Mouse (Mus musculus): ENCODE measurements around the gene Col2a1. TPM values are rescaled to one million over a fixed set of nuclear protein-coding genes. Genes with fewer than 3 reads are reported as not detected.

Col2a1 gene
- total RNA-seq, 2 experiments from 2014 or later = 3.8 TPM

DNA sequence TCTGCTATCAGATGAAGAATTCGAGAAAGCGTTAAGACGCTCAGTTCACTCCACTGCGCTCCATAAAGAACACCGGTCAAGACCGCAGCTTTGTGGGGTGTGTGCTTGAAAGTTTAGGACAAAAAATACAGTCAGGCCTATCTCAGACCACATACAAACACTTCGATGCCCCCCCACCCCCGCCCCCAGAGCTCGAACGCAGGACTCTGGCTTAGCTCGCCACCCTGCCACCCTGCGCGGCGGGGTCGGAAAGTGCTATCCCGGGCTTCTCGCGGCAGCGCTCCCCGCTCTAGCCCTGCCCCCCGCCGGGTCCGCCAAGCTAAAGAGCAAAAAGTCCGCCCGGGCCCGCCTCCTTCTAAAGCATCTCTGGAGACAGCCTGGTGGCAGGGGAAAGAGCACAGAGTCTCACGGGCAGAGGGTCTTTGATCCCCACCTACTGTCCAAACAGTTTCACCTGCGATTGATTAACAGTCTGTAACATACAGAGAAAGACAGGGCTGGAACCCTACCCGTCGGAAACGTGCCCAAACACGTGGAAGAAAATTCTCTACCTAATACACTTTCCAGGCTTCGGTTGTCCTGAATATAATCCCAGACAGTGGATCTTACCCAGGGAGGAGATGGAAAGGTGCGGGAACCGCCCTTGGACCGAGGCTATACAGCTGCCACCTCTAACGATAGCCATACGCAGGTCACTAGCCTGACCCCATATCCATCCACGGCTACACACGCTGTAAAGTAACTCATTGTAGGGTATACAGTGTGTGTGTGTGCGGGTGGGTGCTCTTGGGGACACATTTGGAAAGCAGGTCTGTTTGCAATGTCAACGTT is 1.3 kb downstream of the Col2a1 start:
- no peak for DNase-seq (ENCODE audit: low spot score in 2 of 2)

DNA sequence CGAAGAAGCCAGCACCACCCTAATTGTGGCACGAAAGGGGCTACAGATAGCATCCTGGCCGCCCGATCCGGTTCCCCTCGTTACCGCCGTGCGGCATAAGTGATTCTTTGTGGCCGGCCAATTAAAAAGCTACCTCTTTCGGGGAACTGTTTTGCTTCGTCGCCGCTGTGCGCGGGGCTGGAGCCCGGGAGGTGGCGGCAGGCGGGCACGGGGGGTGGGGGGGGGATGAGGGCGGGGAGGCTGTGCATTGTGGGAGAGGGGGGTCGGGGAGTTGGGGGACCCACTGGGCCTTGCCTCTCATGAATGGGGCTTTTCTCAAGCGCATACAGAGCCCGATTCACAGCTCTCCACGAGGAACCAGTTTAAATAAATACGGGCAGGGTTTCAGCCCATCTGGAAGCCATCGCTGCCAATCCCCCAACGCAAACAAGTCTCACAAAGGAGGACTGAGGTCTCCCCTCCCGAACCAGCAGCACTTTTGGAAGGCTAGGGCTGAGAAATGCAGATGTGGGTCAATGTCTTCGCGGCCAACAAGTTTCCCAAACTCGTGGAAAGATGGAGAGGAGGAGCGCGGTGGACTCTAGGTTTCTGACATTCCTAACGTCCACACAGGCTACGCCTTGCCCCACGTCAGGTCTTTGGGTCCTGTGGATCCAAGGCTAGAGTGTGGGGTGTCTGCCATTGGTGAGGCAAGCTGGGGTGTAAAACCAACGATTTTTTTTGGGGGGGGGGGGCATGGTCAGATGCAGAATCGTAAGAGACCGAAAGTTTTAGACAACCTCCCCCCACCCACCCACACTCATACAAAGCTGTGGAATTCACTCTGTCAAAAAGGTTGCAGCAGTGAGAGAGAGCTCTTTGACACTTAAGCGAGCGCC is 2.1 kb downstream of the Col2a1 start:
- no peak for DNase-seq (ENCODE audit: low spot score in 2 of 2)

DNA sequence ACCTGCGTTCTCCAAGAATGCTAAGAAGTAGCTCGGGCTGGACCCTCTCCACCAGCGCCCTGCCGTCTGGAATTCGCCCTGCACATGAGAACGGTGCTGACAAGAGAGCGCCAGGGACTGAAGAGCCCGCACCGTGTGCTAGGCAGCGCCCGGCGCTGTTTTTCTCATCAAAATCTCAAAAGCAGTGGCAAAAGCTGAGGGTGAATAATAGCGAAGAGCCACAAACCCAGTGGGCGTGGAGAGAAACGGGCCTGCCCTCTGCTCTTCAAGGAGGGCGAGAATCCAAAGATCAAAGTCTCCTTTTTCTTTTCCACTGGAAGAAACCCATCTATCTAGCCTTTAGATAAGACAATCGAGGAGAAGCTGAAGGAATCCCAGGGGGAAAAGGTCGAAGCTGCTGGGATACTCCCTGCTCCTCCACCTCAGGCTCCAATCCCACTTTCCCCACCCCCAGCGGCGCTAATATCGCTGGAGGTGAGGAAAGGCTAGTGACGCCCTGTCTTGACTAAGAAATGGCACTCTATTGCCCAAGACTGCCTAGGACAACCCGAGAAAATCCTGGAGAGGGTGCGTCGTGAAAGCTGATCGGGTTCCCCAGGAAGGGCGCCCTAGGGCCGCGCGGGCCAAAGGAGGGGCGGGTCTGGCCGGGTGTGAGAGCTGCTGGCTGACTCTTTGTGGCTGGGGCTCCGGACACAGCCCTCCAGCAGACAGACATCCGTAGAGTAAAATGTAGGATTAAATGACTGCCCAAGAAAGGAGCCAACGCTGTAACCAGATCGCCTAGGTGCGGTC is 3.0 kb downstream of the Col2a1 start:
- DNase-seq (ENCODE audit: low spot score in 2 of 2) = no peak

DNA sequence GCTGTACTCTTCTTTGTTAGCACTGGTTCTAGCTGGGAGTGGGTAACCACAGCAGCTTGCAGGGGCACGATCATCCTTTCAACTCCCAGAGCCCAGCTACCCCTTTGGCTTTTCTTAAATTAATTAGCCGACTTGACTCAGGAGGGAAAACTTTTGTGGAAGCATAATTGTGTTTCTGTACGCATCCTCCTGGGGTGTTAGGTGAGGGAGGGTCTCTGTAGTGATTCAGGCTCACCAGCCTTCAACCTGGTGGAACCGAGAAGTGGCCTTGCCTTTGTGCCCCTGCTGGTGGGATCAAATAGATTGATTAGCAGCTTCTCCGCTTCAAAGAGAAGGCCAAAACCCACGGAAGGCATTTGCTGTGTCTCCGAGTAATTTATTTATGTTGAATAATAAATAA is 4.5 kb downstream of the Col2a1 start:
- DNase-seq (ENCODE audit: low spot score in 2 of 2) = no peak

DNA sequence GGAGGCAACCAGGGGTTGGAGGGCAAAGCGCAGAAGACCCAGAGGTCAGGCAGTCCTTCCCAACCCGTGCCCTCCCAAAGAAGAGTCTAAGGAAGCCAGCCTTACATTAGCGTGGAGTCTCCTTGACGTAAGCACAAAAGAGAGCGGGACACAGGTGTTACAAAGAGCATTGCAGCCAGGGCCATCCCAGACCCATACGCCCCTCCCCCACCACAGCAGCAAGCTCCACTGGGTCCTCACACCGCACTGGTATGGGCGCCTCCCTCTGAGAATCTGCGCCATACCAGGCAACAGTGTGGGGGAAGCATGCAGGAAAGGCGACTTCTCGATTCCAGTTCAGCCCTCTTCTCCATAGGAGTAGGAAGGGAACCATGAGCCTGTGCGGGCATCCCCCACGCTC is 4.9 kb downstream of the Col2a1 start:
- no peak for DNase-seq (ENCODE audit: low spot score in 2 of 2)

DNA sequence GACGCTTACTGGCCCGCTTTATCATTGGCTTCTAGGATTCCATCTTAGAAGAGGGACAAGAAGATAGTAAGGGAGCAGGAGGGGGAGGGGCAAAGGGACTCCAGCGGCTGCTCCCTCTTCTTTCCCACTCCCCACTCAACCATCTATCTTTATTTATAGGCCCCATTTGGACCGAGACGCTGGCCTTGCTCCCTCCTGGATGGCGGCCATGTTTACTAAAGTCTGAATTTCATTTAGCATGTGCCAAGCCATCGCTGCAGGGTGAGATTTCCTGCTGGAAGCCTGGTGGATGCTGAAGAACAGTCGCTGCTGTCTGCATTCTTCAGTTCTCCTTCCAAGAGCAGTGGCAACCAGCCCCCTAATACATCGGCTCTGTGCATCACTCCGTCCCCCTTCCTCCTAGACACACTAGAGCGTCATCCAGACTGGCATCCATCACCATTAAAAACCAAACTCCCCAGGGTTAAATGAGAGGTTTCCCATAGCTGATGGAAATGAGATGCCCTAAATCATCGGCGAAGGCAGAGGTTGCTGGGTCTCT is 7.7 kb downstream of the Col2a1 start:
- DNase-seq (ENCODE audit: low spot score in 2 of 2) = no peak

DNA sequence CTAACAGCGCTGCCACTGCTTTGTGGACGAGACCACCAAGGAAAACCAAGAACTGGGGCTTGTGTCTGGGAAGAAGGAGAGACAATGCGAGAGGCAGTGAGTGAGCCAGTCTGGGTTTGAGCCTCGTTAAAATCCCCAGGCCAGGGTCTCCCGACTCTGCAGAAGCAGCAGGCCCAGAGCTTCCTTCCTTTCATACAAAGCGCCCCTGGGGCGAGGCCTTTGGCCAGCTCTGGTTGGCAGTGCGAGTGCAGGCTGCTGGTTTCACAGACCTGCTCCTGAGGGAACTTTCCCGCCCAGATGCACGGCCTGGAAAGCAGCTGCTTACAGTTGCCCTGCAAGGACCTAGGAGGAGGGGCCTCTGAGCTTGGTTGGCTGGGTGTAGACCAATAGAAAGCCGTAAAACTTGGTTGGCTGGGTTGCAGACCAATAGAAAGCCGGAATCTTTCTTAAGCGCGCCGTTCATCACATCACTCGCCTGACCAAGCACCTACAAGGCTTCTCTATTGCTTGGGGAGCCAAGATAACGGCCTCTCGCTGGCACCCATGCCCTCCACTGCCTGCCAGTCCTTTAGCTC is 11.7 kb downstream of the Col2a1 start:
- DNase-seq (ENCODE audit: low spot score in 2 of 2) = peak; percentile 28 to 50

DNA sequence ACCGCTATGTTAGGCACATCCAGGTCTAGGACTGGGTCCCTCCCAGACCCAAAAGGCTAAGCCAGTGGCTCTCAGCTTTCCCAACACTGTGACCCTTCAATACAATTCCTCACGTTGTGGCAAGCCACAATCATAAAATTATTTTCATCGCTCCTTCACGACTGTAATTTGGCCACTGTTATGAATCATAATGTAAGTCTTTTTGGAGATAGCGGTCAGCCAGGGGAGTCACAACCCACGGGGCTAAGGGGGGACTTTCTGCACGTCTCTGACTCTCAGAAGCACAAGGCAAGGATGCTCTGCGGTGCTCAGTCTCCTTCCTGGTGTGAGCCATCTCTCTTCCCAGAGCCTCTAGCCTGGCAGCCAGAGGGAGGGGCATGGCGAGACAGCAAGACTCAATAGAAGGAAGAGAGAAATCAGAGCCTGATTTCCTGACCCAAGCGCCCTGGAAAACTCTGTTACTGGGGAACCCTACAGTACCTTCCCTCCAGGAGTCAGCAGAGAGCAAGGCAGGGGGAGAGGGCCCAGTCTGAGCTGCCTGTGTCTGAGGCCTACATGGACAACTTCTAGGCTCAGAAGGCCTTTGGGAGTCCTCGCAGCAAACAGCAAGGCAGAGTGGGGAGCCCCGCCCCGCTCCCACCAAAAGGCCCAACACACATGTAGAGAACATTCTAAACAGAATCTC is 12.3 kb downstream of the Col2a1 start:
- DNase-seq (ENCODE audit: low spot score in 2 of 2) = no peak

DNA sequence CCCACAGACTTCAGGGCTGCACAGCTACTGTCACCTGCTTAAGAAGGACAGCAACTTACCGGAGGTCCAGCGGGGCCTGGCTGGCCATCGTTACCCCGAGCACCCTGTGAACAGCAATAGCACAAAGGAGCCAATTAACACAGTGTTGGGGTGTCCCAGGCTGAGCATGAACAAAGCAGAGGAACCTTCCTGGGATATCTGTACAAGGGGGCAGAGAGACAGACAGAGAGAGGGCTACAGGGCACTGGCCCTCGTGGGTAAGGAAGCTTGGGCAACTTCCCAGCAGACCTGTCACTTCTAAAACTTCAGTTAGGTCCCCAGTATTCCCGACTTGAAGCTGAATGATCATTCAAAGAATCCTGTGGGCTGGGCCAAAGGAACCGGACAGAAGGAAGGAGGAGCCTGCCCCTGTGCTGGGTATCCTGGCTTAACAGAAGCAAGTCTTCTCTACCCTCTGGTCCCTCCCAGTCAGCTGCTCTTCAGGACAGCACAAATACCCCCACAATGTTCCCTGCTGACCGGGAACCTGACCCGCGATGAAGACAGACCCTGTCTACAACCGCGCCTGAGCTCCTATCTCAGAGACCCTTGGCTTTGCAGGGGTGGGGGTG is 13.1 kb downstream of the Col2a1 start:
- no peak for DNase-seq (ENCODE audit: low spot score in 2 of 2)

DNA sequence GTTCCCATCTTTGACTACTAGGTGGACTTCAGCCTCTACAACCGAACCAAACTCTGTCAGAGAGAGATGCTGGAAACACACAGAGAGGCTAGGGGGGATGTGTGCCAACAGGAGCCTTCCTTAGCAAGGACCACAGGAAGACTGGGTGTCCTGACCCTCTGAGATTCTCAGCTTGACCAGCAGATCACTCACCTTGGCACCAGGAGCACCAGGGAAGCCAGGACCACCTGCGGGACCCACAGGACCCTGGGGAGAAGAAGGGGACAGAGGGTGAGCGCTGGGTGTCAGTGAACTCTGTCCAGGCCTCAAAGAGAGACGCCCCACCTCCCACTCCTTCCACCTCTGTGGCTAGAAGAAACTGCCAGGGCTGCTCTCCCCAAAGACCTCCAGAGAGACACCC is 13.8 kb downstream of the Col2a1 start:
- no peak for DNase-seq (ENCODE audit: low spot score in 2 of 2)

DNA sequence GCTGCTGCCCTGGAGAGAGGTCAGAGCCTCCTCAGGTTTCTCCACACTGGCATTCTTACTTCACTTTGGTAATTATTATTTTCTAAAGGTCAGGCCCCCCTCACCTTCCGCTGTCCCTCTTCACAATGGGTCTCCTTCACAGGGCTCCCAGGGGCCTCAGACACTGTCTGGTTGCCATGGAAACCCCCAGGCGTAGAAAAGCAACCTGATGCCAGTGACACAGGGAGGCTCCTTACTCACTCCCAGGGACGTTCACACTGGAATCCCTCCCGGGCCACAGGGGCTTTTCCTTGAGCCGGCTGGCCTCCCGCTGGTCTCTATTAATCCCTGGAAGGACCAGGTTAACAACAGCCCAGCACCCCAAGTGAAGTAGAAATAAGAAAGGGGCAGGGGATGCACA is 14.4 kb downstream of the Col2a1 start:
- no peak for DNase-seq (ENCODE audit: low spot score in 2 of 2)

DNA sequence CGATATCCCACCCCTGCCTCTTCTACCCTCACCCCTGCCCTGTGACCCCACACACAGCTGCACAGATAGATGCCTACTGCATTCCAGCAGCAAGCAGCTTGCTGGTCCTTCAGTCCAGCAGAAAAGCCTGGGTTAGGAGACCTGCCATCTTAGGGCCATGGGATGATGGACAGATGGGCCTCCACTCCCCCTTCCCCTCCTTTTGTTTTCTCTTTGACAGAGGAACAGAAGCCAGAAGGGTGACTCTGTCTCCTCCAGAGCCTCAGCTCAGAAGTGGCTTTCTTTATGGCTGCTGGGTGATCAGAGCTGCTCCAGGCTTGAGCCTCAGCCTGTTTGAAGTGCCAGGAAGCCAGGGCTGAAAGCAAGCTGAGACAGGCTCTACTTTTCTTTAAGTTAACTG is 15.0 kb downstream of the Col2a1 start:
- DNase-seq (ENCODE audit: low spot score in 2 of 2) = no peak

DNA sequence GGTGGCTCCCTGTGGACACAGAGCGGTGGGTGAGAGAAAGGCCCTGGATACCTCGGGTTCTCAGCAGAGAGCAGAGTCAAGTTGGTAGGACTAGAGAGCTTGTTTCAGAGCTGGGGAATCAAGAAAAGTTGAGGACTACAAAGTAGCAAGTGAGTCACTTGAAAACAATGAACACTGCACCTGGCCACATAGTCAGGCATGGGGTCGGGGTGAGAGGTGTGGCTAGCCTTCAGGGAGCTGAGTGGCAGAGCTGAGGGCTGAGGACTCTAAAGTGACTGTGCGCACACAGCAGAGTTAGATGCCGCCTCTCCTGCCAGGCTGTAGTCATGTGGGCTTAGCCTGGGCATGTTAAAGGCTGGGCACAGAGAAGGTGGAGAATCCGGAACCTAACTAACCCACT is 22.9 kb downstream of the Col2a1 start:
- DNase-seq (ENCODE audit: low spot score in 2 of 2) = no peak

DNA sequence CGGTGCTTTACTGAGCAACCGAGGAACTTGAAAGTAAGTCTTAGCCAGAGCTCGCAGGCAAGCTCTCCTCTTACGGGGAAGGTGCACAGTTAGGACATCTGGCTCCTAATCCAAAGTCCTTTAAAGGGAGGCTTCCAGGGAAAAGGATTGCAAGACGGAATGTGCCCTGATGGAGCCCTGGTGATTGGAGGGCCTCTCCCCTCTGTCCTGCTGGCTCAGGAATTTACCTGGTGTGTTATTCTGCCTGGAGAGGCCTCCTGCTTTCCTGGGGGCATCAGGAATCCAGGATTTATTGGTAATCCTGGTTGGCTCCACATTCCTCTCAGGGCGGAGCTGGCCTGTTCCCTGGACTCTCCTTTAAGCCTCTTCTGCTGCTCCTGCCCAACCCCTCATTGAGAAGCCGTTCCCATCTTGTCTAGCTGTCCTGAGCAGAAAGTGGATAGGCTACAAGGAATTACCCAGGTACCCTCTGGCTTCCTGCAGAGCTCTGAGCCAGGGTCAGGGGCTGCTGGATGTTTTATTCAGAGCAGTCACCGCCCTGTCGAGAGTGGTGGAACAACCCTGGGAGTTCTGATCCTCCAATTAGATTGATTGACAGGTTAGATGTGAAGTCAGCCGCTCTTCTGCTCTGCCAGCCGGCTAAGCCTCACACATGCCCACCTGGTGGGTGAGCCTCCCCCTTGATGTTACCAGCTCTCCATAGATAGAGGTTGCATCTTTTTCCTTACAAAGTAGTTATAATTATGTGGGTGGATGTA is 31.1 kb downstream of the Col2a1 start:
- DNase-seq (ENCODE audit: low spot score in 2 of 2) = no peak

DNA sequence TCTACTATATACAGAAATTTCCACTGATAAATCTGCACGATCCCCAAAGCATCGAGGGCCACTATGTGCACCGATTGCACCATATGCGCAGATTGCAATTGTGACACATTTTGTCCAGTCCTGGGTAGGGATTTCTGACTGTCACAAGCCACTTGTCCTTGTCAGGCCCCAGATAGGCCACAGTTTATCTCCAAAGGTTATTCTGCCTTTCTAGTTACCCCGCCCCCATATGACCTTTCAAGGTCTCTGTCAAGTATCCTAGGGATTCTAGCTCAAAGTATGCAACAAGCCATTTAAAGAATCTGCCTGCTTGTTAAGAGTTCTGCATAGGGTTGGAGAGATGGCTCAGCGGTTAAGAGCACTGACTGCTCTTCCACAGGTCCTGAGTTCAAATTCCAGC is 31.9 kb downstream of the Col2a1 start:
- DNase-seq (ENCODE audit: low spot score in 2 of 2) = no peak

DNA sequence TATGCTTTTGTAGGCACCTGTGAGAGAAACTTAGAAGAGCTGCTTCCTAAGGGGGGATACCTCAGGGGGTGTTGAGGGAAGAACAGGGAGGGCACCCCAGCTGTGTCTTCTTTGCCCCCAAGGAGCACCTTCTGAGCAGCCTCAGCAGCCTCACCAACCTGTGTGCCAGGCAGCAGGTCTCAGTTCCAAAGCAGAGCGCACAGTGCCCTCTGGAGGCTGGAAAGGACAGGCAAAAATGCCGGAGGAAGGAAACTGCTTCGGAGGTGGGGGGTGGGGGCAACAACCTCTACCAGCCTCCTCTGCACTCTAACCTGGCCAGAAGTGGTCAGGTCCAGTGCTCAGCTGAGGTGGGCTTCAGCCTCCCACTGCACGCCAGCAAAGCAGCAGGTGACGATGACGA is 34.2 kb downstream of the Col2a1 start:
- DNase-seq (ENCODE audit: low spot score in 2 of 2) = no peak

DNA sequence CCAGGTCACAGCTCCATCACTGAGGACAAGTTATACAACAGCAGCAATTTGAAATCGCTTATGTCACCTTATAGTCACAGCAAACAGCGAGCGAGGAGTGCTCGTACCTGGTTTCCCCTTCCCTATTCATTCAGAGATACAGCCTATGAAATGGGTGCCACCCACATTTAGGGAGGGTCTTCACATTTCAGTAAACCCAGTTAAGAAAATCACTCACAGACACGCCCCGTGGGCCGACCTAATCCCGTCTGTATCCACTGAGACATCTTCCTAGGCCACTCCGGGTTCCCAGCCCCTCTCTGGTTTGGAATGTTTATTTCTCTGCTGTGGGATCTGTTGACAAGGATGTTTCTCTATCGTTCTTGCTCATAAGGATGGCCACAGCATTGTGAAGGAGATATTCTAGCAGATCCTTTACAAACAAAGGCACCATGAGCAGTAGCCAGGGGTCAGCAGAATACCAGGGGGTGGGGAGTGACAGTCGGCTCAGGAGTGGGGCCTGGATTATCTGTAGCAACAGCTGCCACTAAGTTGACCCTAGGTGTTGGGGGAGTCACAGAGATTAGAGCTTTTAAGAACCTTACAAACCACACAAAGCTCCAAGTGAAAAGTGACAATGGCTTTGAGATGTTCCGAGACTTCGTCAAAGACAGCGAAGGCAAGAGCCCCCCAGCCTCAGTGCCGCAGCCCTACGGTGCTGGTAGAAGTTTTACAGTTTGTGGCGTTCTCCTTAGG is 39.0 kb downstream of the Col2a1 start:
- DNase-seq (ENCODE audit: low spot score in 2 of 2) = no peak

DNA sequence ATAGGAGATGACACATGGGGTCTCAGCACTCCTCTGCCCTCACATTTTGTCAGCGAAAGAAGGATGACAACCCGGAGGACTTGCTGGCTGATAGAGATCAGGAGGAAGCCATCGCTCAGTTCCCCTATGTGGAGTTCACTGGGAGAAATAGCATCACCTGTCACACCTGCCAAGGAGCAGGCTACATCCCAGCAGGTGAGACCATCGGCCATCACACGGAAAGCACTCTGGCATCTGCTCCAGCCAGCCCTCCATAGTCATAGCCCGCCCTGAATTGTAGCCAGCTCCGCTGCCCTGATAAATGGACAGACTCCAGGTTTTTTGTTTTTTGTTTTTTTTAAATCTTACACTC is 39.7 kb downstream of the Col2a1 start:
- DNase-seq (ENCODE audit: low spot score in 2 of 2) = no peak

Data from adrenal gland, postnatal 4 days (tissue).